Mouse (Mus musculus) hindbrain, embryonic 12.5 days (tissue): ENCODE data around the gene Tcf7. TPM values are rescaled to one million over a fixed set of nuclear protein-coding genes. Genes with fewer than 3 reads are reported as not detected.
"Not testable (repeated sequence)": the region's sequence is repeated elsewhere in the genome, so short reads cannot be mapped to it uniquely, and the experiment has no call there.

Experiments
- ATAC-seq: fragments of 200-750 bp; cut with Nextera tagmentation; 2 replicates; pipeline ENCODE4 v1.8.0; 2017; ENCODE audit warnings: moderate TSS enrichment; ENCODE audit not compliant: low FRiP score
- H3K27ac ChIP-seq: fragments of 300-500 bp; sonication (generic); 2 replicates; pipeline ENCODE4 v1.5.1; 2016; ENCODE audit warnings: mild to moderate bottlenecking
- H3K27me3 ChIP-seq: fragments of 300-500 bp; sonication (generic); 2 replicates; pipeline ENCODE4 v1.6.1; 2016; ENCODE audit warnings: mild to moderate bottlenecking
- H3K36me3 ChIP-seq: fragments of 300-500 bp; sonication (generic); 2 replicates; pipeline ENCODE4 v1.6.1; 2016; ENCODE audit warnings: mild to moderate bottlenecking
- H3K4me1 ChIP-seq: fragments of 300-500 bp; sonication (generic); 2 replicates; pipeline ENCODE4 v1.6.1; 2016
- H3K4me2 ChIP-seq: fragments of 300-500 bp; sonication (generic); replicated peaks from 2 replicates; pipeline ENCODE4 v1.6.1; 2016; ENCODE audit warnings: mild to moderate bottlenecking
- H3K4me3 ChIP-seq: fragments of 300-500 bp; sonication (generic); 2 replicates; pipeline ENCODE4 v1.5.1; 2016; ENCODE audit warnings: mild to moderate bottlenecking
- H3K9ac ChIP-seq: fragments of 300-500 bp; sonication (generic); 2 replicates; pipeline ENCODE4 v1.6.1; 2016; ENCODE audit warnings: mild to moderate bottlenecking, moderate library complexity
- H3K9me3 ChIP-seq: fragments of 300-500 bp; sonication (generic); replicated peaks from 2 replicates; pipeline ENCODE4 v1.6.1; 2016; ENCODE audit warnings: mild to moderate bottlenecking
- WGBS: fragments of 180-500 bp; shearing (Covaris S2); methylation state at CpG from one replicate; pipeline ENCODE4 v1.1.7; 2016; 5-methylcytosine and 5-hydroxymethylcytosine counted together
- polyA plus RNA-seq: library from polyadenylated mRNA; unstranded; fragments of >200 nt; fragmentation: Nextera tagmentation; extraction: Ambion mirVana; gene quantifications from 2 replicates; pipeline ENCODE4 v1.2.1, GENCODE M21; 2016

Tcf7 gene
- polyA plus RNA-seq, 1 experiment from 2014 or later, result 8.6 TPM

- Histone ChIP-seq H3K4me3 (no peak overlapping the region), H3K27me3 (0 out of 2 replicates have a peak, but pooled peaks cover 7% of the 10 kb centered on the region), H3K9ac (no peak overlapping the region), H3K4me2 (no peak overlapping the region), H3K27ac (no peak overlapping the region), H3K9me3 (no peaks in the 10 kb centered on the region), H3K4me1 (peaks cover 12% of the 10 kb centered on the region), H3K36me3 (no peaks in the 10 kb centered on the region)
- 79% methylated on average over 7 of the region's 7 CpGs for WGBS
- ATAC-seq, result no peak
These were observed 53.9 kb downstream of the Tcf7 start for GRCm38 (mm10) chr11:52228722-52229448.

- peaks cover 6% of the 10 kb centered on the region for H3K4me1 ChIP-seq
- H3K4me2 ChIP-seq, result no peak overlapping the region
- H3K36me3 ChIP-seq, result no peaks in the 10 kb centered on the region
- H3K9me3 ChIP-seq, result no peaks in the 10 kb centered on the region
- no peak overlapping the region for H3K27ac ChIP-seq
- 0 out of 2 replicates have a peak, but pooled peaks cover 8% of the 10 kb centered on the region for H3K27me3 ChIP-seq
- H3K9ac ChIP-seq, result no peak overlapping the region
- no peak overlapping the region for H3K4me3 ChIP-seq
- WGBS, result 82% methylated on average over 13 of the region's 13 CpGs
- ATAC-seq, result no peak
These were observed 55.2 kb downstream of the Tcf7 start for GRCm38 (mm10) chr11:52227466-52228226.

- H3K27ac ChIP-seq, result no peak overlapping the region
- no peak overlapping the region for H3K9ac ChIP-seq
- H3K36me3 ChIP-seq, result no peaks in the 10 kb centered on the region
- peaks cover 6% of the 10 kb centered on the region for H3K4me1 ChIP-seq
- no peaks in the 10 kb centered on the region for H3K9me3 ChIP-seq
- WGBS, result 78% methylated on average over 3 of the region's 3 CpGs
- H3K4me3 ChIP-seq, result no peak overlapping the region
- H3K27me3 ChIP-seq, result 0 out of 2 replicates have a peak, but pooled peaks cover 8% of the 10 kb centered on the region
- ATAC-seq, result no peak
- no peak overlapping the region for H3K4me2 ChIP-seq
These were observed 55.8 kb downstream of the Tcf7 start for GRCm38 (mm10) chr11:52227053-52227452.

- no peaks in the 10 kb centered on the region for H3K36me3 ChIP-seq
- H3K9me3 ChIP-seq, result no peaks in the 10 kb centered on the region
- ATAC-seq, result no peak
- H3K27me3 ChIP-seq, result 0 out of 2 replicates have a peak, but pooled peaks cover 8% of the 10 kb centered on the region
- H3K9ac ChIP-seq, result no peak overlapping the region
- peaks cover 5% of the 10 kb centered on the region for H3K4me1 ChIP-seq
- no peak overlapping the region for H3K27ac ChIP-seq
- H3K4me2 ChIP-seq, result no peak overlapping the region
- no peak overlapping the region for H3K4me3 ChIP-seq
- WGBS, result 69% methylated on average over 3 of the region's 3 CpGs
These were observed 56.7 kb downstream of the Tcf7 start for GRCm38 (mm10) chr11:52225986-52226599.

GRCm38 (mm10) chr11:52223968-52224682, 58.7 kb downstream of the Tcf7 start:
- Histone ChIP-seq H3K4me1 (no peaks in the 10 kb centered on the region), H3K9ac (0 out of 2 replicates have a peak overlapping the region, but pooled peaks have one; percentile 13), H3K9me3 (no peaks in the 10 kb centered on the region), H3K36me3 (no peaks in the 10 kb centered on the region), H3K4me2 (no peak overlapping the region), H3K4me3 (no peak overlapping the region), H3K27ac (no peak overlapping the region), H3K27me3 (0 out of 2 replicates have a peak, but pooled peaks cover 8% of the 10 kb centered on the region)
- 14% methylated on average over 19 of the region's 19 CpGs for WGBS
- ATAC-seq, result no peak

GRCm38 (mm10) chr11:52222891-52223290, 59.9 kb downstream of the Tcf7 start:
- WGBS, result 75% methylated on average over 6 of the region's 6 CpGs
- Histone ChIP-seq H3K4me3 (no peak overlapping the region), H3K4me2 (no peak overlapping the region), H3K4me1 (no peaks in the 10 kb centered on the region), H3K36me3 (no peaks in the 10 kb centered on the region), H3K27ac (no peak overlapping the region), H3K27me3 (0 out of 2 replicates have a peak, but pooled peaks cover 8% of the 10 kb centered on the region), H3K9me3 (no peaks in the 10 kb centered on the region), H3K9ac (no peak overlapping the region)
- ATAC-seq, result no peak

- H3K9ac ChIP-seq, ATAC-seq, H3K4me1 ChIP-seq, H3K27ac ChIP-seq, H3K9me3 ChIP-seq, H3K4me2 ChIP-seq, H3K4me3 ChIP-seq, H3K36me3 ChIP-seq, H3K27me3 ChIP-seq: not testable (repeated sequence)
- 86% methylated on average over 6 of the region's 6 CpGs for WGBS
These were observed 60.9 kb downstream of the Tcf7 start for GRCm38 (mm10) chr11:52221921-52222320.

GRCm38 (mm10) chr11:52220282-52220681, 62.5 kb downstream of the Tcf7 start:
- H3K4me1 ChIP-seq, result no peaks in the 10 kb centered on the region
- no peaks in the 10 kb centered on the region for H3K36me3 ChIP-seq
- H3K4me2 ChIP-seq, result 0 out of 2 replicates have a peak overlapping the region, but pooled peaks have one; percentile 11
- H3K9ac ChIP-seq, result no peak overlapping the region
- no peak overlapping the region for H3K27ac ChIP-seq
- H3K9me3 ChIP-seq, result no peaks in the 10 kb centered on the region
- WGBS, result 10% methylated on average over 4 of the region's 4 CpGs
- H3K27me3 ChIP-seq, result 0 out of 2 replicates have a peak, but pooled peaks cover 8% of the 10 kb centered on the region
- no peak overlapping the region for H3K4me3 ChIP-seq
- no peak for ATAC-seq

GRCm38 (mm10) chr11:52213887-52214286, 68.9 kb downstream of the Tcf7 start, which contains the start of gene Olfr1371:
Gene Olfr1371 (minus strand): TSS chr11:52213987.
- Histone ChIP-seq H3K9ac (no peak within 1 kb of the TSS), H3K27ac (no peak within 1 kb of the TSS), H3K27me3 (no peaks in the 10 kb centered on the region), H3K4me1 (no peaks in the 10 kb centered on the region), H3K4me3 (no peak within 1 kb of the TSS), H3K36me3 (no peaks in the 10 kb centered on the region), H3K4me2 (no peak within 1 kb of the TSS), H3K9me3 (no peaks in the 10 kb centered on the region)
- no peak for ATAC-seq
